Mouse (Mus musculus) brain, adult 2 months (tissue): ENCODE measurements around the gene 2700049A03Rik.
A peak's percentile ranks its signal among the peaks of the same experiment; 100 is the strongest.
"Not testable (repeated sequence)": the region's sequence is repeated elsewhere in the genome, so short reads cannot be mapped to it uniquely, and the experiment has no call there.

Experiments used
- DNase-seq: peaks from one replicate; pipeline ENCODE4 v3.0.0; 2011; ENCODE audit warnings: low read depth, low spot score

2700049A03Rik gene

GRCm38 (mm10) chr12:71136130-71136973 lies at the start of gene 2700049A03Rik, which contains the start of gene Timm9:
TSS of gene 2700049A03Rik (plus strand) at chr12:71136848.
TSS of gene Timm9 (minus strand) at chr12:71136684.
- peak; percentile 94 for DNase-seq

- not testable (repeated sequence) for DNase-seq
Measured at GRCm38 (mm10) chr12:71104275-71104674, 32.4 kb upstream of the 2700049A03Rik start.

GRCm38 (mm10) chr12:71107216-71107771 lies 29.4 kb upstream of the 2700049A03Rik start:
- no peak for DNase-seq

GRCm38 (mm10) chr12:71111331-71111730 lies 25.3 kb upstream of the 2700049A03Rik start, which contains the start of gene Tomm20l:
TSS of gene Tomm20l (plus strand) at chr12:71111428.
- DNase-seq = no peak

- peak; percentile 9 for DNase-seq
Measured at GRCm38 (mm10) chr12:71113074-71113473, 23.6 kb upstream of the 2700049A03Rik start.

GRCm38 (mm10) chr12:71113675-71114288 lies 22.9 kb upstream of the 2700049A03Rik start:
- DNase-seq = peak; percentile 92

GRCm38 (mm10) chr12:71116411-71116810 lies 20.2 kb upstream of the 2700049A03Rik start:
- peak; percentile 17 for DNase-seq

- DNase-seq = peak; percentile 11
Measured at GRCm38 (mm10) chr12:71122731-71123130, 13.9 kb upstream of the 2700049A03Rik start.

GRCm38 (mm10) chr12:71123286-71123685 lies 13.4 kb upstream of the 2700049A03Rik start:
- peak; percentile 96 for DNase-seq

GRCm38 (mm10) chr12:71135581-71135980 lies 1.1 kb upstream of the 2700049A03Rik start:
- no peak for DNase-seq

GRCm38 (mm10) chr12:71136974-71137491 lies 385 bp downstream of the 2700049A03Rik start:
- peak; percentile 96 for DNase-seq

GRCm38 (mm10) chr12:71137686-71138085 lies 1.0 kb downstream of the 2700049A03Rik start:
- no peak for DNase-seq

GRCm38 (mm10) chr12:71139258-71139828 lies 2.7 kb downstream of the 2700049A03Rik start:
- no peak for DNase-seq

- no peak for DNase-seq
Measured at GRCm38 (mm10) chr12:71141189-71141588, 4.5 kb downstream of the 2700049A03Rik start.

- peak; percentile 69 for DNase-seq
Measured at GRCm38 (mm10) chr12:71147641-71148040, 11.0 kb downstream of the 2700049A03Rik start.

- no peak for DNase-seq
Measured at GRCm38 (mm10) chr12:71148801-71149200, 12.2 kb downstream of the 2700049A03Rik start.

GRCm38 (mm10) chr12:71149456-71149855 lies 12.8 kb downstream of the 2700049A03Rik start:
- DNase-seq = no peak

- DNase-seq = no peak
Measured at GRCm38 (mm10) chr12:71150167-71150566, 13.5 kb downstream of the 2700049A03Rik start.

- no peak for DNase-seq
Measured at GRCm38 (mm10) chr12:71154979-71155378, 18.3 kb downstream of the 2700049A03Rik start.

- DNase-seq = peak; percentile 13
Measured at GRCm38 (mm10) chr12:71157974-71158373, 21.3 kb downstream of the 2700049A03Rik start.

GRCm38 (mm10) chr12:71164410-71164809 lies 27.8 kb downstream of the 2700049A03Rik start:
- DNase-seq = no peak

GRCm38 (mm10) chr12:71169911-71170310 lies 33.3 kb downstream of the 2700049A03Rik start:
- DNase-seq = no peak
